Mouse (Mus musculus): ENCODE measurements around the gene C1rl.

DNA sequence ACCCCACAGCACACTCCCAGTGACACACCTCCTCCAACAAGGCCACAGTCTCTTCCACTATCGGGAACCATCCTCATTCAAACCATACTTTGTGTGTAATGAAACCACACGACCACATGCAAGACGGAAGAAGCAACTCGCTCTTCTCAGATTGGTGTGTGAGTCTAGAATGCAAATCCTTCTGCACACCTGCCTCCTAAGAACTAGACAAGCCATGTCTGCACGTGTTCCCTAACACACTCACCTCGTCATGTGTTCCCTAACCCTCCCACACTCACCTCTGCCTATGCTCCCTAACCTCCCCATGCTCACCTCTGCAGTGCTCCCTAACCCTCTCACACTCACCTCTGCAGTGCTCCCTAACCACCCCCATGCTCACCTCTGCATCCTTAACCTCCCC, 1.5 kb upstream of the C1rl start:
- no peak for TF ChIP-seq CTCF (IDR thresholded peaks at IDR 0.05; ENCODE audit: control insufficient read depth, insufficient read depth, insufficient replicate concordance, low read depth, low read length)
- TF ChIP-seq POLR2A (IDR thresholded peaks at IDR 0.05; ENCODE audit: control insufficient read depth, low read depth, low read length) = no peak

All from testis, adult 2 months (tissue).